Comparison of ENCODE assay signal across 9 mouse cellular contexts in genomic region chr11:77132580-77132979, GRCm38 (mm10). TPM values are rescaled to one million over a fixed set of nuclear protein-coding genes. Genes with fewer than 3 reads are reported as not detected.
DNase-seq lines count a peak whose midpoint lies in the region; ATAC-seq and TF ChIP-seq lines count a peak whose summit lies in the region.
"Had no signal": no experiment of that assay in that cellular context is flagged by ENCODE, and none has a peak within 500 bp of the region (broad histone marks: within the 10 kb centered on the region; RNA-seq: fewer than 3 reads in every experiment).

No protein-coding gene starts in this region.

- DNase-seq in hindbrain, postnatal 0 days (ENCODE audit: low spot score), result no peak
- DNase-seq in adrenal gland, postnatal 14 days, result peak; percentile 34
- DNase-seq in lung, postnatal 25 days (ENCODE audit: low spot score), result peak; percentile 7
- no peak for DNase-seq in right cerebral cortex, postnatal 14 days
- no peak for DNase-seq in hindbrain, embryonic 14.5 days (ENCODE audit: low spot score)

- peak; percentile 48 for TF ChIP-seq CTCF in hindbrain, postnatal 0 days (IDR thresholded peaks at IDR 0.05; ENCODE audit: low read depth)
- peak; percentile 83 for TF ChIP-seq CTCF in E14TG2a.4 (conservative IDR thresholded peaks at IDR 0.05; ENCODE audit: low read length)

- H3K9ac ChIP-seq in hindbrain, postnatal 0 days (replicated peaks; ENCODE audit: low read length), result no peak overlapping the region
- H3K9ac ChIP-seq in hindbrain, embryonic 16.5 days (ENCODE audit: low read depth, low read length), result no peak overlapping the region
- no peak overlapping the region for H3K9ac ChIP-seq in midbrain, embryonic 13.5 days (replicated peaks)
- H3K9ac ChIP-seq in hindbrain, embryonic 14.5 days, result no peak overlapping the region
- H3K9ac ChIP-seq: embryonic facial prominence, embryonic 12.5 days had no signal

- no peak overlapping the region for H3K4me3 ChIP-seq in hindbrain, postnatal 0 days (ENCODE audit: low read length)
- no peak overlapping the region for H3K4me3 ChIP-seq in hindbrain, embryonic 16.5 days (ENCODE audit: low read length)
- no peak overlapping the region for H3K4me3 ChIP-seq in E14TG2a.4 (replicated peaks; ENCODE audit: low read length)
- H3K4me3 ChIP-seq in midbrain, embryonic 13.5 days (replicated peaks), result no peak overlapping the region
- H3K4me3 ChIP-seq in hindbrain, embryonic 14.5 days (replicated peaks; ENCODE audit: low read length), result no peak overlapping the region
- H3K4me3 ChIP-seq: embryonic facial prominence, embryonic 12.5 days had no signal

- H3K27me3 ChIP-seq in hindbrain, postnatal 0 days (ENCODE audit: insufficient read depth, low read length), result no peaks in the 10 kb centered on the region
- no peaks in the 10 kb centered on the region for H3K27me3 ChIP-seq in hindbrain, embryonic 16.5 days (replicated peaks; ENCODE audit: control insufficient read depth, insufficient read depth, low read length)
- H3K27me3 ChIP-seq in E14TG2a.4 (ENCODE audit: insufficient read depth, low read length), result peaks cover 3% of the 10 kb centered on the region; the same call in 1 of the 2 replicates
- no peaks in the 10 kb centered on the region for H3K27me3 ChIP-seq in midbrain, embryonic 13.5 days
- H3K27me3 ChIP-seq in hindbrain, embryonic 14.5 days (ENCODE audit: control insufficient read depth, insufficient read depth, low read length), result no peaks in the 10 kb centered on the region
- H3K27me3 ChIP-seq: embryonic facial prominence, embryonic 12.5 days had no signal

- ATAC-seq in hindbrain, postnatal 0 days, result no peak
- ATAC-seq in hindbrain, embryonic 16.5 days, result no peak
- no peak for ATAC-seq in midbrain, embryonic 13.5 days
- ATAC-seq in hindbrain, embryonic 14.5 days (ENCODE audit: low FRiP score), result no peak

- WGBS in hindbrain, postnatal 0 days, result 60% methylated on average over 3 of the region's 3 CpGs
- WGBS in hindbrain, embryonic 16.5 days, result 59% methylated on average over 3 of the region's 3 CpGs
- WGBS in midbrain, embryonic 13.5 days, result 61% methylated on average over 3 of the region's 3 CpGs
- 61% methylated on average over 3 of the region's 3 CpGs for WGBS in hindbrain, embryonic 14.5 days

- no peaks in the 10 kb centered on the region for H3K36me3 ChIP-seq in hindbrain, postnatal 0 days (ENCODE audit: insufficient read depth, low read length)
- H3K36me3 ChIP-seq in hindbrain, embryonic 16.5 days (ENCODE audit: control insufficient read depth, insufficient read depth, low read length), result no peaks in the 10 kb centered on the region
- H3K36me3 ChIP-seq in E14TG2a.4 (ENCODE audit: insufficient read depth, low read length), result no peaks in the 10 kb centered on the region
- H3K36me3 ChIP-seq in midbrain, embryonic 13.5 days, result no peaks in the 10 kb centered on the region
- no peaks in the 10 kb centered on the region for H3K36me3 ChIP-seq in hindbrain, embryonic 14.5 days (replicated peaks; ENCODE audit: control insufficient read depth, insufficient read depth)
- H3K36me3 ChIP-seq: embryonic facial prominence, embryonic 12.5 days had no signal

- no peaks in the 10 kb centered on the region for H3K4me1 ChIP-seq in hindbrain, postnatal 0 days (ENCODE audit: insufficient read depth, low read length)
- no peaks in the 10 kb centered on the region for H3K4me1 ChIP-seq in hindbrain, embryonic 16.5 days (ENCODE audit: control insufficient read depth, insufficient read depth, low read depth, low read length)
- peaks cover 5% of the 10 kb centered on the region; the same call in 1 of the 2 replicates for H3K4me1 ChIP-seq in E14TG2a.4 (replicated peaks; ENCODE audit: low read depth, low read length)
- no peaks in the 10 kb centered on the region for H3K4me1 ChIP-seq in midbrain, embryonic 13.5 days (replicated peaks)
- no peaks in the 10 kb centered on the region for H3K4me1 ChIP-seq in hindbrain, embryonic 14.5 days (replicated peaks; ENCODE audit: control insufficient read depth, insufficient read depth, low read length)
- H3K4me1 ChIP-seq: embryonic facial prominence, embryonic 12.5 days had no signal

- H3K4me2 ChIP-seq in hindbrain, postnatal 0 days (ENCODE audit: low read depth, low read length), result no peak overlapping the region
- H3K4me2 ChIP-seq in hindbrain, embryonic 16.5 days (ENCODE audit: low read length), result no peak overlapping the region
- no peak overlapping the region for H3K4me2 ChIP-seq in midbrain, embryonic 13.5 days (replicated peaks)
- no peak overlapping the region for H3K4me2 ChIP-seq in hindbrain, embryonic 14.5 days (replicated peaks)
- H3K4me2 ChIP-seq: embryonic facial prominence, embryonic 12.5 days had no signal

- H3K9me3 ChIP-seq in hindbrain, postnatal 0 days (ENCODE audit: low read length), result no peaks in the 10 kb centered on the region
- no peaks in the 10 kb centered on the region for H3K9me3 ChIP-seq in hindbrain, embryonic 16.5 days (ENCODE audit: control insufficient read depth, low read length)
- no peaks in the 10 kb centered on the region for H3K9me3 ChIP-seq in E14TG2a.4 (ENCODE audit: low read length)
- no peaks in the 10 kb centered on the region for H3K9me3 ChIP-seq in midbrain, embryonic 13.5 days
- H3K9me3 ChIP-seq in hindbrain, embryonic 14.5 days (ENCODE audit: control insufficient read depth, low read length), result no peaks in the 10 kb centered on the region
- H3K9me3 ChIP-seq: embryonic facial prominence, embryonic 12.5 days had no signal

- no peak overlapping the region for H3K27ac ChIP-seq in hindbrain, postnatal 0 days
- no peak overlapping the region for H3K27ac ChIP-seq in hindbrain, embryonic 16.5 days (ENCODE audit: low read depth, low read length)
- no peak overlapping the region for H3K27ac ChIP-seq in midbrain, embryonic 13.5 days
- H3K27ac ChIP-seq in hindbrain, embryonic 14.5 days, result no peak overlapping the region
- H3K27ac ChIP-seq: embryonic facial prominence, embryonic 12.5 days had no signal

RNA-seq across cellular contexts. Expression of gene Nsrp1, which starts 54.3 kb away (rescaled TPM):
- 2.2 and 6.4 TPM in 2 replicates for total RNA-seq in hindbrain, postnatal 0 days (2014; rRNA removed)
- 57.8 and 58.1 TPM in 2 replicates for polyA plus RNA-seq in hindbrain, postnatal 0 days (2015; fragmentation: Nextera tagmentation; extraction: Ambion mirVana)
- 37.8 and 50.0 TPM in 2 replicates for polyA plus RNA-seq in hindbrain, embryonic 16.5 days (2015; fragmentation: Nextera tagmentation; extraction: Ambion mirVana)
- 25.3 and 28.2 TPM in 2 replicates for total RNA-seq in adrenal gland, postnatal 14 days (2021)
- 73.9 and 78.5 TPM in 2 replicates for polyA plus RNA-seq in midbrain, embryonic 13.5 days (2015; fragmentation: Nextera tagmentation; extraction: Ambion mirVana)
- 35.2 and 45.6 TPM in 2 replicates for polyA plus RNA-seq in hindbrain, embryonic 14.5 days (2014; fragmentation: Nextera tagmentation; extraction: Ambion mirVana)

RNA-seq across cellular contexts. Expression of gene Efcab5, which starts 56.2 kb away (rescaled TPM):
- total RNA-seq in hindbrain, postnatal 0 days (2014; rRNA removed), result 0.78 and 0.93 TPM in 2 replicates
- 0.51 and 0.76 TPM in 2 replicates for polyA plus RNA-seq in hindbrain, postnatal 0 days (2015; fragmentation: Nextera tagmentation; extraction: Ambion mirVana)
- polyA plus RNA-seq in hindbrain, embryonic 16.5 days (2015; fragmentation: Nextera tagmentation; extraction: Ambion mirVana), result 0.51 and 0.56 TPM in 2 replicates
- total RNA-seq in adrenal gland, postnatal 14 days (2021), result 0.23 and 0.30 TPM in 2 replicates
- polyA plus RNA-seq in midbrain, embryonic 13.5 days (2015; fragmentation: Nextera tagmentation; extraction: Ambion mirVana), result 0.73 and 1.1 TPM in 2 replicates
- polyA plus RNA-seq in hindbrain, embryonic 14.5 days (2014; fragmentation: Nextera tagmentation; extraction: Ambion mirVana), result 0.71 and 1.2 TPM in 2 replicates

Comparison
In these comparisons a context has a peak if more than half of its experiments do, and no peak if none do; other contexts are left out.
1. DNase-seq: peak in adrenal gland, postnatal 14 days (single experiment) and lung, postnatal 25 days (single experiment); none in hindbrain, postnatal 0 days (single experiment), right cerebral cortex, postnatal 14 days (single experiment) and hindbrain, embryonic 14.5 days (single experiment).